Mouse (Mus musculus) 416B (cell line): ENCODE results near the gene Det1.

Experiments used
- DNase-seq: peaks from one replicate; pipeline ENCODE4 v3.0.0; 2011; ENCODE audit warnings: low read depth

The Det1 gene

DNA sequence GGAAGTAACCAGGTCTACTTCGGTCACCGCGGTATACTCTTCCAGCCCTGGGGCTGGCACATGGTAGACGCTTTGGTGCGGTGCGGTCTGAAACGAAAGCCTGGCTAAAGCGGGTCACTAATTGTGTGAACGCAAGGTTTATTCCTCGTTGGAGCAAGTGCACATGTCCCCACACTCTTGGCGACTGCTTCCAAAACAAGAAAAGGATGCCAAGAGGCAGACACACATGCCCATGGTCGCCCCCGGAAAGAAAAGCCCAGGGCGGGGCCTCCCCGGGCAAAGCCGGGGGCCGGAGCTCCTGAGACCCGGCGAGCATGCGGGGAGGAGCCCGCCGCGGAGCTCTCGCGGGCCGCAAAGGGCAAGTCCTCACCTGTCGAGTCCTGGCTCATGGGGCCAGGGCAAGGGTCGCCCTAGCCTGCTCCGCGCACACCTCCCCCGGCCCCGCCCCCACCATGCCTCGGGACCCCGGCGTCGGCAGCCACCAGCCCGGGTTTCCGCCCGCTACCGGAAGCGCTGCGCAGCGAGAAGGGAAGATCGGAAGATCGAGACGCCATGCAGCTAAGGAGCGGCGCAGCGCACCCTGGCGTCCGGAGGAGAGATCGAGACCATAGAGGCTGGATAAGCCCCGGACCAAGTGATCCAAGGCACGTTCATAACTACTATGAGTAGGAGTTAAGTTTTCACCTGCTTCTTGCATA lies at the start of gene Det1:
TSS of gene Det1 (minus strand) at position 527 of the 698 bp plus-strand sequence.
- DNase-seq = peak; percentile 92

GRCm38 (mm10) chr7:78895653-78896333 lies 48.7 kb upstream of the Det1 start, which contains the start of gene Aen:
Gene Aen (plus strand): TSS chr7:78895854.
- peak; percentile 100 for DNase-seq

DNA sequence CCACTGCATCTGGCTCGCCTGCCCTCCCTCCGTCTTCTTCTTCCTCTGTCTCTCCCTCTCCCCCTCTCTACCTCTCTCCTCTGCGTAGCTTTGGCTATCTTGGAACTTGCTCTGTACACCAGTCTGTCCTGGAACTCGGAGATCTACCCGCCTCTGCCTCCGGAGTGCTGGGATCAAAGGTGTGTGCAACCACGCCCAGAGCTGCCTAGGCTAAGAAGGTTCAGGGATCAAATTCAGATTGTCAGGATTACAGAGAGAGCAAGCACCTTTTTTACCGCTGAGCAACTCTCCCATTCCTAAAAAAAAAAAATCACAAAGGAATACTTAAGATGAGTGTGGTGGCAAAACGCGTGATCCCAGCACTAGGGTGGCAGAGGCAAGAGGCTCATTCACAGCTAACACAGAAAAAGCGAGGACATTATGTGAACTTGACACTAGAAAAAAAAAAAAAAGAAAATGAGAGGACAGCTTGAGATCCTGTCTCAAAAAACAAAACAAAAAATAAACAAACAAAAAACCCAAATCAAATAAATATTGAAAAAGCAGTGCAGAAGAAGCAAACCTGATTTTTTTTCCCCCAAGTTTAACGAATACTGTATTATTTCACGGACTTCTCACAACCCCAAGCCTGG lies 48.1 kb upstream of the Det1 start:
- no peak for DNase-seq

DNA sequence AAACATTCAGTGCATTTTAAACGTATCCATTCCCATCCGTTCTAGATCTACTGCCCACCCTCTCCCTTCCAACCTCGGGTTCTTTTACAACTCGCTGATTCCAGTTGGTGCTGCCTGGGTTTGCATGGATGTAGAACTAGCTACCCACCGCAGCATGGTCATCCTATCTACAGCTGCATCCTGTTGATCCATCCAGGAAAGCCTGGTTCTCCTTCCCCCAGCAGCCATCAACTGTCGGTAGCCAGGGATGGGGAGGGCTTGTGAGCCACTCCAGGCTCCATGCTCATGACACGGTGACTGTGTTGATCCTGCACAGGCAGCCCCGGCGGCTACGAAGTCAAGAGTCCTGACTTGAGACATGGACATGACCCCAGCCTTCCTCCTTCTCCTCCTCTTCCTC lies 46.9 kb upstream of the Det1 start:
- DNase-seq = no peak

GRCm38 (mm10) chr7:78890641-78891040 lies 43.6 kb upstream of the Det1 start:
- peak; percentile 77 for DNase-seq

DNA sequence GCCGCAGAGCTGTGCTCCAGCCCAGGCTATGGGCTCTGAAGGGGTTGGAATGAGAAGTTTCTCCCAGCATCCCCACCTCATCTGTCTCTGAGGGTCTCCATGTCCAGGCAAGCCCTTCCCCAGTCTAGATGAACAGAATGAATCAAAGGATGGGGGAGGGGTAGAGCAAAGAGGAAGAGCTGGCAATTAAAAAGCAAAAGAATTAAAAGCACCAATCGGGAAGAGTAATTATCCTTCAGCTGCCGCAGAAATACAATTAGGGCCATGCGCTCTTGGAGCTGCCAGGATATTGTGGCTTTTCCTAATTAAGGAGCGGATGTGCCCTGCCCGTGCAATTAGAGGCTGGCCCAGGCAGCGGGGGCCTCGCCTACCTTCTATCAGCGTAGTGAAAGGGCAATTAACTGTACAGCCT lies 40.4 kb upstream of the Det1 start:
- DNase-seq = no peak

- DNase-seq = no peak
Observed at GRCm38 (mm10) chr7:78886496-78886895, 39.4 kb upstream of the Det1 start.

DNA sequence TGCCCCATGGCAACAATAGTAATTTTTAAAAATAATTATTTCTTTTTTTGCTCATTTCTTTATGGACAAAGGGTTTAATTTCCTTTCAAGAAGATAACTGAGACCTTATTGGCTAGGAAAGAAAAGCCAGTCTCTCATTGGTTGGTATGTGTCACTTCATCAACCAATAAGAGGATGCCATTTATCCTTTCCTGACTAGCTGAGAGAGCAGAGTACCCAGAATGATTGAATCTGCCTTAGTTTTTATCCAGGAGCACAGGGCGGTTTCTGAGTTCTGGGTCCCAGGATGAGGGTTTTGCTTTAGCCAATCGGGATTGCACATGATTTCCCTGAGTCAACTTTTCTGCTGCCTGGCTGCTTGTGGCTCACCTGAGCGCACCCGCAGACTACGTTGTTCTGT lies 38.3 kb upstream of the Det1 start:
- no peak for DNase-seq

GRCm38 (mm10) chr7:78884139-78884538 lies 37.1 kb upstream of the Det1 start:
- DNase-seq = no peak

DNA sequence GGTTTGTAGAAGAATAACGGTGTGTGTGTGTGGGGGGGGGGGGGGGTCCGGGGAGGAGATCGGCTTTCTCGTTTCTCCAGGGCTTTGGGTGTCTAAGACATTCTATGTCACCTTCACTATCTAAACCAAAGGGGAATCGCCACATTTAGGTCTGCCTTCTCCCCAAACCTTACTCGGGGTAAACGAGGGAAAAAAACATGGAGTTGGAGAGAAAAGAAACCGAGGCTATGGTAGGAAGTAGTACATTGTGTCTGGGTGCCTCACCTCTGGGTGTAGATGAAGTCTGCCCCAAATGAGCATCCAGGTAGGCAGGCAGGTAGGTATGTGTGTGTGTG lies 36.6 kb upstream of the Det1 start:
- no peak for DNase-seq

DNA sequence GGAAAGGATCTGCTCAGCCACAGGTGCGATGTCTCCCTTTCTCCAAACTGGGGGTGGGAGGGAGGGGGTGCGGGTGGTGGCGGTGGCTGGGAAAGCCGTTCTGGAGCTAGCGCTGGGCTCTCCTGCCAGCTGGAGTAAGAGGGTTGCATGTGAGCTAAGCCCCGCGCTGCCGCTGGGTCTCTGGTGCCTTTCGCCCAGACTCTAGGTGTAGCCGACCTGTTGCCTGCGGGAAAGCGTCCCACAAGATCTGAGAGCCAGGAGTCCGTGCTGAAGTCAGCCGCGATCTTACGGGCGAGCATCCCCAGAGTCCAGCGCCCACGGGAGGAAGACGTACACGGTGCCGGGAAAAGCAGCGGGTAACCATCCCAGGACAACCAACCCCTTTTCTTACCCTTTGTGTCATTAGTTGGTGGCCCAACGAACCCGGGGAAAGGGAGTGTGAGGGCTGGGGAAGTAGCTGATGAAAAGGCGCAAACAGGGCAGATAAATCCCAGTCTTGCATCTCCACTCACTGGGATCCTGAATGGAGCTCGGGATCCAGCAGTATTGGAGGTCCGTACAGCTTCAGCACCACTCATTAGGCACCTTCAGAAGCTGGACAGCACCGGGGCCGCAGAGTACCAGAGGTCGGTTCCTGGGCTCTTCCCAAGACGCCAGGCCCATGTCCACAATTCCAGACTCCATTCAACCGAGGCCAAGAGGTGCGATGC lies 36.1 kb upstream of the Det1 start:
- no peak for DNase-seq

DNA sequence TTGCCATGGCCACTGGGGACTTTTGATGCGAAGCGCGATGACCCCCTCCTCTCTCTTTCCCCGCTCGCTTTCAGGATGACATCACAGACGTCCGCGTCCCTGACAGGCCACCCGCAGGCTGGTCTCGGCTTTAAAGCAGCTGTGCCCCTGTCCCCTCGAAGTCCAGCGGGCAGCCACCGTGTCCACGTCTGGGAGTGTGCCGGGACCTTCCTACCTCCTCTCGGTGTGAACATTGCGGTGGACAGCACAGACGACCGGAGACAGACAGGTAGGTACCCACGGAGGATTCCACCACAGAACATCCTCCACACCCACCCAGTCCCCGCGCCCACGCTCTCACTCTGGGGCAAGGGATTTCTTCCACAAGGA lies 35.4 kb upstream of the Det1 start:
- DNase-seq = no peak

DNA sequence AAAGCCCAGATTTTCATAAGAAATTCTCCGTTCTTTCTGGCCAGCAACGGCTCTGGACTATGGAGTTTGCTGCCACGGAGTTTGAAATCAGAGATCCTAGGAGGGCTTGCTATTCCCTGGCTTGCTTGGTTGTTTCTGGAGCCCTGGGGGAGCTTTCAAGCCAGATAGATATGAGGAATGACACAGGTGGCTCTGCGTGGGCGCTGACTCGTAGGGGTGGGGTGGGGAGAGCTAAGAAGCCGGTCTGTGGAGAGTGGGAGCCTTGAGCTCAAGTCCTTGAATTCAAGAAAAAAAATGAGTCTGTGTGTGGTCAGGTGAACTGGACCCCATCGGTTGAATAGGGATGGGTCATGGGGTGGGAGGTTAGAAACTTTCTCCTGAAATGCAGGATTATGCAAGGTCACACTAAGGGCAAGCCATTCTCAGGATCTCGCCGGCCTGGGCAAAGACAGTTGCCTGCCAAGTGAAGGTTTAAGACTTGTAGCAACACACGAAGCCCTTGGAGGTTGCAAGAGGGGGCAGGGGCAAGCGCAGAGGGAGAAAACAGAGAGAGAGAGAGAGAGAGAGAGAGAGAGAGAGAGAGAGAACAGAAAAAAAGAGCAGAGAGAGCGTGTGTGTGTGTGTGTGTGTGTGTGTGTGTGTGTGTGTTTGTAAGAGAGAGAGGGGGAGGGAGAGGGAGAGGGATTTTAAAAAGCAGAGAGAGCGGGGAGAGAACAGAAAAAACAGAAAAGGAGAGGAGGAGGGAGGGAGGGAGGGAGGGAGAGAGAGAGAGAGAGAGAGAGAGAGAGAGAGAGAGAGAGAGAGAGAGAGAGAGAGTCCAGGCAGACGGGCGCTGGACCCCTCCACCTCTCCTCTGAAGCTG lies 34.8 kb upstream of the Det1 start:
- DNase-seq = no peak

- no peak for DNase-seq
Observed at GRCm38 (mm10) chr7:78872831-78873230, 25.8 kb upstream of the Det1 start.

DNA sequence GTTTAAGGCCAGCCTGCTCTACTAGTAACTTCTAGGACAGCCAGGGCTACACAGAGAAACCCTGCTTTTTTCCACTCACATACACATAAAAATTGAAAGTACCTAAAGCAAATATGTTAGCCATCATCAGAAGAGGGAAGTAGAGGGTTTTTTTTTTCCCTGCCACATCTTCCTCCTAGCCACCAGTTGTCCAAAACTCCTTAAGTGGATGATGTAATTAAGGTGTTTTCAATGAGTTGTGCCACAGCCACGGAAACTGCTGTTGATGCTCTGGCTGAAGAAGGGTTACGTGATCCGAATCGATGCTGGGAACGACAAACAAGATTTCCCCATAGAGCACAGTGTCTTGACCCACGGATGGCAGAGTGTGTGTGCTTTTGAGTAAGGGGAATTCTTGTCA lies 25.3 kb upstream of the Det1 start:
- DNase-seq = no peak

GRCm38 (mm10) chr7:78868731-78869130 lies 21.7 kb upstream of the Det1 start:
- DNase-seq = peak; percentile 74

GRCm38 (mm10) chr7:78865212-78865949 lies 18.3 kb upstream of the Det1 start:
- DNase-seq = no peak

GRCm38 (mm10) chr7:78864446-78864802 lies 17.4 kb upstream of the Det1 start:
- DNase-seq = no peak

- DNase-seq = no peak
Observed at GRCm38 (mm10) chr7:78863796-78864445, 16.9 kb upstream of the Det1 start.

DNA sequence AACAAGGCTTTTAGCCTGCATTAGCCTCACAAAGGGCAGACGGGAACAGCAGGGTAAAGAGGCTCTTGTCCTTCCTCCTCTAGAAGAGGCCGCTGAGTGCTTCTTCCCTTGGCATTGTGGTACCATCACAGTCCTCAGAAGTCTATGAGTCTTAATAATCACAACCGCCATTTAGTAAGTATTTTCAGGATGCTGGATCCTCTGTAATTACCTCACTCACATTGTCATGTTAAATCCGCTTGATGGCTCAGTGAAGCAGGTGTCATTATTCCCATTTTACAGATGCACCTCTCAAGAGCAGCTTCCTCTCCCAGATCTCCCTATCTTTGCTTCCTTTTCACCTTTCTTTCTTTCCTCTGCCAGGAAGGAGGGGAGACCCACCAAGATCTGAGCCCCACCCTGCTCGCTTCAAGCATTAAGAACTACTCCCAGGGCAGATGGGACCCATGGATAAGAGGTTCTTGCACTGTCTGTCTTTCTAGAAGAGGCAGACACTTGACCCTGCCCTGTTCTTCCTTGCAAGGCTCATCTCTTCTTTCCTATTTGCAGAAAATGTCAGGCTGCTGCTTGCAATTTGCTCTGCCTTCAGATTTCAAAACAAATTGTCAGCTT lies 8.1 kb upstream of the Det1 start:
- no peak for DNase-seq
